ENCODE assay signal across 14 mouse cellular contexts in the genomic region with DNA sequence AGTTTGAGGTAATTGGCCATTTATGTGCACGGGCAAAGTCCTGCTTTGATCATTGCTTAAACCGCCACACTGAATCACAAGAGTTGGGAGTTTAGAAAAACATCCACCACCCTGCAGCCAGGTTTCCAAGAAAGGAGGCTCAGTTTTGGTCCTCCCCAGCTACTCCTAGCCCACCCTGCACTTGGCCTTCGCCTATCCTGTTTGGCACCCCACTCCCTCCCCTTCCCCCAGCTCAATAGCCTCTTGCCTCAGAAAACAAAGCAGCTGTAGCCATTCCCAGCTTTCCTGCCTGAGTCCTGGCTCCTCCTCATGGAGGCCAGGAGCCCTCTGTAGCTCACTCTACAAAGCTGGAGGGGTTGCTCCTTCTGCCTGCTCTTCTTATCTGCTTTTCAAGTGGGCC.
"Had no signal": no experiment of that assay in that cellular context is flagged by ENCODE, and none has a peak within 500 bp of the region (broad histone marks: within the 10 kb centered on the region; RNA-seq: fewer than 3 reads in every experiment).

No protein-coding gene starts in this region.

- H3K9me3 ChIP-seq: limb, embryonic 13.5 days; liver, embryonic 15.5 days; stomach, embryonic 15.5 days had no signal

- H3K36me3 ChIP-seq: limb, embryonic 13.5 days; liver, embryonic 15.5 days; midbrain, embryonic 13.5 days; stomach, embryonic 15.5 days had no signal

- H3K27ac ChIP-seq: limb, embryonic 13.5 days; liver, embryonic 15.5 days; midbrain, embryonic 13.5 days; stomach, embryonic 15.5 days had no signal

- H3K4me1 ChIP-seq: liver, embryonic 15.5 days; midbrain, embryonic 13.5 days; stomach, embryonic 15.5 days had no signal

- H3K4me3 ChIP-seq: limb, embryonic 13.5 days; liver, embryonic 15.5 days; midbrain, embryonic 13.5 days; stomach, embryonic 15.5 days had no signal

- DNase-seq: kidney, adult 8-10 months; kidney, postnatal 25 days; lung, adult 2 months; lung, postnatal 36 days; right cerebral cortex, postnatal 14 days; spleen, adult 18-20 months; thymus, adult 2 months; thymus, postnatal 36 days had no signal

- H3K4me2 ChIP-seq: limb, embryonic 13.5 days; liver, embryonic 11.5 days; liver, embryonic 15.5 days; midbrain, embryonic 13.5 days; stomach, embryonic 15.5 days had no signal

- ATAC-seq: lung, postnatal 0 days; midbrain, embryonic 13.5 days had no signal

- H3K27me3 ChIP-seq: limb, embryonic 13.5 days; liver, embryonic 15.5 days; midbrain, embryonic 13.5 days; stomach, embryonic 15.5 days had no signal

- H3K9ac ChIP-seq: limb, embryonic 13.5 days; liver, embryonic 15.5 days; midbrain, embryonic 13.5 days; stomach, embryonic 15.5 days had no signal
